Mouse (Mus musculus) kidney, adult 2 months (tissue): Measurements from ENCODE around the gene Hemk1. TPM values are rescaled to one million over a fixed set of nuclear protein-coding genes. Genes with fewer than 3 reads are reported as not detected.
A peak's percentile ranks its signal among the peaks of the same experiment; 100 is the strongest.

Source experiments
- DNase-seq: peaks from one replicate; pipeline ENCODE4 v3.0.0; 2021
- H3K27ac ChIP-seq: fragments of 200-500 bp; 2 replicates; pipeline ENCODE4 v1.5.1; 2012; ENCODE audit warnings: low read depth, low read length, control low read depth, inconsistent platforms; ENCODE audit not compliant: insufficient read depth
- H3K27me3 ChIP-seq: fragments of 200-500 bp; replicated peaks from 2 replicates; pipeline ENCODE4 v1.6.1; 2012; ENCODE audit warnings: mild to moderate bottlenecking, moderate library complexity, low read length, inconsistent platforms; ENCODE audit not compliant: control insufficient read depth, insufficient read depth
- H3K36me3 ChIP-seq: fragments of 200-500 bp; 2 replicates; pipeline ENCODE4 v1.6.1; 2012; ENCODE audit warnings: mild to moderate bottlenecking, moderate library complexity, low read length, inconsistent platforms; ENCODE audit not compliant: control insufficient read depth, insufficient read depth
- H3K4me1 ChIP-seq: fragments of 200-500 bp; 2 replicates; pipeline ENCODE4 v1.6.1; 2011; ENCODE audit warnings: low read length; ENCODE audit not compliant: control insufficient read depth, insufficient read depth
- H3K4me3 ChIP-seq: fragments of 200-500 bp; 2 replicates; pipeline ENCODE4 v1.5.1; 2011; ENCODE audit warnings: mild to moderate bottlenecking, low read depth, low read length, control low read depth; ENCODE audit not compliant: insufficient read depth
- CTCF ChIP-seq: fragments of 200-500 bp; conservative IDR thresholded peaks from 2 replicates; pipeline ENCODE4 v1.5.1; 2011; ENCODE audit warnings: low read depth, mild to moderate bottlenecking, control low read depth, low read length, moderate library complexity, mixed read lengths; ENCODE audit not compliant: insufficient read depth, insufficient read length
- POLR2A ChIP-seq: fragments of 200-500 bp; IDR thresholded peaks from one replicate; pipeline ENCODE4 v1.6.1; 2011; ENCODE audit warnings: low read depth, low read length, control low read depth
- WGBS: fragments of 180-500 bp; shearing (Covaris S2); methylation state at CpG from one replicate; pipeline ENCODE4 v1.1.7; 2018; 5-methylcytosine and 5-hydroxymethylcytosine counted together
- polyA plus RNA-seq: library from polyadenylated mRNA; depleted of rRNA; stranded (reverse); fragments of >200 nt; gene quantifications from 2 replicates; pipeline ENCODE4 v1.2.3, GENCODE M21; 2012; rRNA removed

Gene Hemk1
- polyA plus RNA-seq, 1 experiment = 35.0 TPM

DNA sequence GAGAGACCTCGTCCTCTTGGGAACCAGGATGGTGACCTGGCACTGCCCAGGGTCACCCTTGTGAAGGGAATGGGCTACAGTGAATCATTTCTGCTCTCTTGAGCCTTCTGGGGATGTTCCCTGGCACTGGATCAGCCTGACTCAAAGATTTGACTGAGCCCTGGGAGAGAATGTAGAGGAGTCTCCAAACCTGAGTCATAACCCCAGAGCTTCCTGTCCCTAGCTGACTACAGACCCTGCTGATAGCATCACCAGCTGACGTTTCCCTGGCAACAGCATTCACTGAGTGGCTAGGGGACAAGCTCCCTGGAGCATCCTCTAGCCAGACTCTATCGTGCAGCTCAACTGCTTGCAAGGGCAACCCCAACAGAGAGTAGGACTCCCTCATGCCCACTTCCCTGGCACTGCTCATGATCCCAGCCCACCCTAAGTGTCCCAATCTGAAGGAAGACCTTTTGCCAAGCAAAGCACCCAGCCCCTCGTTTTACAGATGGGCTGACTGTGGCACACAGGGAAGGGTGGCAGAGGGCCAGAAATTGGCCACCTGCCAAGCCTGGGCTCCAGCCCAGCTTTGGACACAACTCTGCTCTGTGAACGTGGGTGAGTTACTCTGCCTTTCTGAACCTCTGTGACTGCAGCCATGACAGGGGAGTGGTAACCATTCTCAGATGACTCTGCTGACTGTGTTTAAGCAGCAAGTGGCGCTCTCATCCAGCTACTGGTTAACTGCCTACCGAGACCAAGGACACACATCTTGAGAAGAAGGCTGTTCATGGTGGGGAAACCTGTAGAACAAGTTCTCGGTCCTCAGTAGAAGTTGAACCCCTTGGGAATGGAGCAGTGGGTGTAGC lies 59.4 kb downstream of the Hemk1 start:
- Histone ChIP-seq H3K27me3 (no peaks in the 10 kb centered on the region), H3K4me3 (no peak overlapping the region), H3K4me1 (peaks cover 12% of the 10 kb centered on the region; the same call in 1 of the 2 replicates), H3K36me3 (no peaks in the 10 kb centered on the region), H3K27ac (no peak overlapping the region)
- peak; percentile 50 for DNase-seq
- WGBS = 40% methylated on average over 8 of the region's 8 CpGs
- TF ChIP-seq POLR2A (no peak), CTCF (no peak; the same call in 1 of the 2 replicates)

DNA sequence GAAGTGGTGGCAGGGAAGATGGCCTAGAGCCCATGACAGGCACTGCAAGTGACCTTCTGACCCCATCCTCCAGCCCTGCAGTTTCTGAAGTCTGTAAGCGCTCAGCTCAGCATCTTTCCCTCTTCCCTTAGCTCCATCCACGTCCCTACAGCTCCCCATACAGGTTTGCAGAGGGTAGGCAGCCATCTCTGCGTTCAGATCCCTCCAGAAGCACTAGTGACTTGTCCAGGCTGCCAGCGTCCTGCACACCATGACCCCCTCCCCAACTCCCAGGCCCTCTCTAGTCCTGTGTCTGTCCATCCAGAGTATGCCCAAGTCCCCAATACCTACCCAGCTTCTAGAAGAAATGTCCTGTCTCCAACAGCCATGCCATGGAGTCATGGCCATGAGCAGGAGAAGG lies 60.0 kb downstream of the Hemk1 start:
- H3K27me3 ChIP-seq = no peaks in the 10 kb centered on the region
- no peak for DNase-seq
- H3K4me3 ChIP-seq = no peak overlapping the region
- 66% methylated on average over 4 of the region's 4 CpGs for WGBS
- TF ChIP-seq POLR2A = no peak
- 0 out of 2 replicates have a peak, but pooled peaks have one; percentile 8 for TF ChIP-seq CTCF
- H3K4me1 ChIP-seq = peaks cover 12% of the 10 kb centered on the region; the same call in 1 of the 2 replicates
- H3K27ac ChIP-seq = no peak overlapping the region
- H3K36me3 ChIP-seq = no peaks in the 10 kb centered on the region

DNA sequence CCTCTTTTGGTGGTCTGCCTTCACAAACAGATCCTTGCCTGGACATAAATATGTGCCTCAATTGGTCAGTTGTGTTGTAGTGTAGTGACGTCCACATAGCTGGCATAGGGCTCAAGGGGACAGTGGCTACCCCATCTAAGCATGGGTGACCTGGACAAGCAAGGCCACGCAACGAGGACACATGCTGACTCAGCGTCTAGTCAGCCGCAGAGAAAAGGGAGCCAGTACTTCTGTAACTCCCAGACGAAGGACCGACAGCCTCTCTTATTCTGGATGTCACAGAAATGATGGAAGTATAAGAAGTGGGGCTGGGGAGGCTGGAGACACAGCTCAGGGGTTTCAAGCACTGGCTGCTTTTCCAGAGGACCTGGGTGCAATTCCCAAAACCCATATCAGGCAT lies 60.5 kb downstream of the Hemk1 start:
- DNase-seq = no peak
- WGBS = 76% methylated on average over 7 of the region's 7 CpGs
- peaks cover 12% of the 10 kb centered on the region; the same call in 1 of the 2 replicates for H3K4me1 ChIP-seq
- no peaks in the 10 kb centered on the region for H3K36me3 ChIP-seq
- TF ChIP-seq POLR2A (no peak), CTCF (no peak)
- no peaks in the 10 kb centered on the region for H3K27me3 ChIP-seq
- H3K27ac ChIP-seq = no peak overlapping the region
- no peak overlapping the region for H3K4me3 ChIP-seq

Other genes with a start within 250 kb of the Hemk1 start
- 0.23 and 0.45 TPM in 2 replicates for gene Dock3, start 106.4 kb downstream of the Hemk1 start, polyA plus RNA-seq
- 24.3 and 25.7 TPM in 2 replicates for gene Mapkapk3, start 48.5 kb downstream of the Hemk1 start, polyA plus RNA-seq
- 49.7 and 69.1 TPM in 2 replicates for gene Cish, start 42.3 kb downstream of the Hemk1 start, polyA plus RNA-seq
- 6.1 and 7.4 TPM in 2 replicates for gene 6430571L13Rik, start 2.3 kb upstream of the Hemk1 start, polyA plus RNA-seq
- 0.48 and 0.62 TPM in 2 replicates for gene Cacna2d2, start 61.3 kb upstream of the Hemk1 start, polyA plus RNA-seq
- gene Tmem115, start 195.6 kb upstream of the Hemk1 start, polyA plus RNA-seq = 52.1 and 63.6 TPM in 2 replicates
- gene Cyb561d2, start 203.8 kb upstream of the Hemk1 start, polyA plus RNA-seq = 62.6 and 77.4 TPM in 2 replicates
- gene Nprl2, start 203.9 kb upstream of the Hemk1 start, polyA plus RNA-seq = 61.5 and 62.6 TPM in 2 replicates
- 52.6 and 52.9 TPM in 2 replicates for gene Zmynd10, start 208.9 kb upstream of the Hemk1 start, polyA plus RNA-seq
- 23.0 and 24.0 TPM in 2 replicates for gene Rassf1, start 213.2 kb upstream of the Hemk1 start, polyA plus RNA-seq
- gene Tusc2, start 224.9 kb upstream of the Hemk1 start, polyA plus RNA-seq = 82.5 and 93.8 TPM in 2 replicates
- gene Hyal2, start 229.6 kb upstream of the Hemk1 start, polyA plus RNA-seq = 103 and 155 TPM in 2 replicates
- gene Hyal1, start 238.6 kb upstream of the Hemk1 start, polyA plus RNA-seq = 8.1 and 9.4 TPM in 2 replicates
- gene Naa80, start 240.5 kb upstream of the Hemk1 start, polyA plus RNA-seq = 43.0 and 62.8 TPM in 2 replicates
- gene Hyal3, start 242.5 kb upstream of the Hemk1 start, polyA plus RNA-seq = 1.6 and 2.1 TPM in 2 replicates
- 50.5 and 57.8 TPM in 2 replicates for gene Ifrd2, start 249.3 kb upstream of the Hemk1 start, polyA plus RNA-seq